Mouse (Mus musculus): ENCODE measurements around the gene Med26.

Med26 gene

GRCm38 (mm10) chr8:72548644-72549313 is 709 bp upstream of the Med26 start:
- peak; percentile 37 for DNase-seq (ENCODE audit: low spot score)

GRCm38 (mm10) chr8:72547122-72547801 is 808 bp downstream of the Med26 start:
- DNase-seq (ENCODE audit: low spot score) = peak; percentile 19

GRCm38 (mm10) chr8:72539234-72539633 is 8.8 kb downstream of the Med26 start:
- DNase-seq (ENCODE audit: low spot score) = no peak

GRCm38 (mm10) chr8:72534888-72535287 is 13.2 kb downstream of the Med26 start:
- no peak for DNase-seq (ENCODE audit: low spot score)

GRCm38 (mm10) chr8:72532103-72532502 is 16.0 kb downstream of the Med26 start:
- no peak for DNase-seq (ENCODE audit: low spot score)

GRCm38 (mm10) chr8:72521888-72522287 is 26.2 kb downstream of the Med26 start:
- DNase-seq (ENCODE audit: low spot score) = no peak

- DNase-seq (ENCODE audit: low spot score) = no peak
Measured at GRCm38 (mm10) chr8:72517421-72517988, 30.6 kb downstream of the Med26 start.

GRCm38 (mm10) chr8:72513158-72513557 is 34.9 kb downstream of the Med26 start:
- DNase-seq (ENCODE audit: low spot score) = no peak

GRCm38 (mm10) chr8:72512648-72513047 is 35.4 kb downstream of the Med26 start:
- no peak for DNase-seq (ENCODE audit: low spot score)

- DNase-seq (ENCODE audit: low spot score) = no peak
Measured at GRCm38 (mm10) chr8:72507505-72507904, 40.6 kb downstream of the Med26 start.

- DNase-seq (ENCODE audit: low spot score) = no peak
Measured at GRCm38 (mm10) chr8:72504637-72505314, 43.3 kb downstream of the Med26 start.

GRCm38 (mm10) chr8:72504137-72504536 is 43.9 kb downstream of the Med26 start:
- no peak for DNase-seq (ENCODE audit: low spot score)

GRCm38 (mm10) chr8:72500521-72500931 is 47.5 kb downstream of the Med26 start:
- DNase-seq (ENCODE audit: low spot score) = no peak

- DNase-seq (ENCODE audit: low spot score) = no peak
Measured at GRCm38 (mm10) chr8:72499521-72500284, 48.4 kb downstream of the Med26 start.

GRCm38 (mm10) chr8:72498527-72498926 is 49.5 kb downstream of the Med26 start:
- no peak for DNase-seq (ENCODE audit: low spot score)

- no peak for DNase-seq (ENCODE audit: low spot score)
Measured at GRCm38 (mm10) chr8:72497911-72498310, 50.2 kb downstream of the Med26 start.

GRCm38 (mm10) chr8:72496217-72496616 is 51.9 kb downstream of the Med26 start:
- no peak for DNase-seq (ENCODE audit: low spot score)

GRCm38 (mm10) chr8:72495411-72496111 is 52.5 kb downstream of the Med26 start:
- no peak for DNase-seq (ENCODE audit: low spot score)

- DNase-seq (ENCODE audit: low spot score) = peak; percentile 25
Measured at GRCm38 (mm10) chr8:72493381-72493780, 54.7 kb downstream of the Med26 start.

GRCm38 (mm10) chr8:72492622-72493081 is 55.4 kb downstream of the Med26 start:
- DNase-seq (ENCODE audit: low spot score) = peak; percentile 98

Measured in embryo, embryonic 10.5 days (tissue).